Mouse (Mus musculus) midbrain, embryonic 12.5 days (tissue): ENCODE data around the gene Gm49416. TPM values are rescaled to one million over a fixed set of nuclear protein-coding genes. Genes with fewer than 3 reads are reported as not detected.

ENCODE experiments used
- ATAC-seq: fragments of 200-750 bp; cut with Nextera tagmentation; 2 replicates; pipeline ENCODE4 v1.8.0; 2017; ENCODE audit warnings: low read depth, moderate TSS enrichment, moderate library complexity; ENCODE audit not compliant: low FRiP score
- H3K27ac ChIP-seq: fragments of 300-500 bp; sonication (generic); replicated peaks from 2 replicates; pipeline ENCODE4 v1.5.1; 2016; ENCODE audit warnings: mild to moderate bottlenecking
- H3K27me3 ChIP-seq: fragments of 300-500 bp; sonication (generic); 2 replicates; pipeline ENCODE4 v1.6.1; 2016; ENCODE audit warnings: mild to moderate bottlenecking
- H3K36me3 ChIP-seq: fragments of 300-500 bp; sonication (generic); 2 replicates; pipeline ENCODE4 v1.6.1; 2016
- H3K4me1 ChIP-seq: fragments of 300-500 bp; sonication (generic); 2 replicates; pipeline ENCODE4 v1.6.1; 2016
- H3K4me2 ChIP-seq: fragments of 300-500 bp; sonication (generic); replicated peaks from 2 replicates; pipeline ENCODE4 v1.6.1; 2016; ENCODE audit warnings: mild to moderate bottlenecking, moderate library complexity
- H3K4me3 ChIP-seq: fragments of 300-500 bp; sonication (generic); 2 replicates; pipeline ENCODE4 v1.5.1; 2016; ENCODE audit warnings: mild to moderate bottlenecking
- H3K9ac ChIP-seq: fragments of 300-500 bp; sonication (generic); replicated peaks from 2 replicates; pipeline ENCODE4 v1.6.1; 2016; ENCODE audit warnings: mild to moderate bottlenecking, moderate library complexity
- H3K9me3 ChIP-seq: fragments of 300-500 bp; sonication (generic); 2 replicates; pipeline ENCODE4 v1.6.1; 2016; ENCODE audit warnings: mild to moderate bottlenecking
- WGBS: fragments of 180-500 bp; shearing (Covaris S2); methylation state at CpG from one replicate; pipeline ENCODE4 v1.1.7; 2016; 5-methylcytosine and 5-hydroxymethylcytosine counted together
- polyA plus RNA-seq: library from polyadenylated mRNA; unstranded; fragments of >200 nt; fragmentation: Nextera tagmentation; extraction: Ambion mirVana; gene quantifications from 2 replicates; pipeline ENCODE4 v1.2.1, GENCODE M21; 2016

Gm49416 gene
- polyA plus RNA-seq: not detected in 2 replicates

DNA sequence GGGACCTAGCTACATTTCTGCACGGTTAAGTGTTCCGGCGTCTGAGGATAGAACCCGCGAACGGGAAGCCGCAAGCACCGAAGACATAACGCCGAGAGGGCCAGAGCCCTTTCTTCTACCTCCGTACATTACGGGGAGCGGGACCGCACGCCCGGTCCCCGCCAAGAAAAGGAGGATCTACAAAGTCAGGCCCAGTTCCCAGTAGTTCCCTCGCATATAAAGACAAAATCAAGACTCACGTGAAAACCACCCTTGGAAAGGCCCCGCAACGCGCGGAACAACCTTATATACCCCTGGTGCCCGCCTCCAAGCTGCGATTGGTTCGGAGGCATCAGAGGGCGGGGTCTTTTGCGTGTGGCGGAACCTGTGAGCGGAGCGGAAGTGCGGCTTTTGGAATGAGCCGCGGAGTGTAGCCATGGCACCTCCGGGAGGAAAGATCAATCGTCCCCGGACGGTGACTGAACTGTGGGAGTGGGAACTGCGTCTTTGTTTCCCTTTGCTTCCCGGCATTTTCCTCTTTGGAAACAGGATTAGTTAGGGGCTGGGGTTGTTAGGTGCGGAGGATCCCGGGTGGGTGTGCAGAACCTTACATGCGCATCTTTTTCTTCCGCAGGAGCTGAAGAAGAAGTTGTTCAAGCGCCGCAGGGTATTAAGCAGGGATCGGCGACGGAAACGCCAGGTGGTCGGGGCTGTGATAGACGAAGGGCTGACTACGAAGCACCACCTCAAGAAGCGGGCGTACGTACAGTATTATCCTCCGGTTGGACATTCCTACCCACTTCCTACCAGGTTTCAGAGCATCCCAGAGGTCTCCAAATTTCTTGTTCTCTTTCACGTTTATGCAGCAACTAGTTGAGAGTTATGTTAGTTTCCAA lies at the start of gene Gm49416, which contains the start of gene 1810009A15Rik:
Gene Gm49416 (plus strand): TSS at position 416 of the 875 bp plus-strand sequence.
Gene 1810009A15Rik (plus strand): TSS at position 343 of the 875 bp plus-strand sequence.
- H3K27me3 ChIP-seq: no peaks in the 10 kb centered on the region
- WGBS: under 1% methylated on average over 58 of the region's 58 CpGs
- H3K4me1 ChIP-seq: peaks cover 25% of the 10 kb centered on the region
- peaks cover 16% of the 10 kb centered on the region for H3K36me3 ChIP-seq
- peak; percentile 96 for ATAC-seq
- peak within 1 kb of the TSS; percentile 75 for H3K4me2 ChIP-seq
- peak within 1 kb of the TSS; percentile 81 for H3K9ac ChIP-seq
- H3K4me3 ChIP-seq: peak within 1 kb of the TSS; percentile 67
- H3K9me3 ChIP-seq: no peaks in the 10 kb centered on the region
- H3K27ac ChIP-seq: peak within 1 kb of the TSS; percentile 85

- 33% methylated on average over 11 of the region's 11 CpGs for WGBS
- Histone ChIP-seq H3K36me3 (peaks cover 35% of the 10 kb centered on the region), H3K9ac (peak within 1 kb of the TSS; percentile 82), H3K9me3 (no peaks in the 10 kb centered on the region), H3K27ac (peak within 1 kb of the TSS; percentile 97), H3K4me2 (peak within 1 kb of the TSS; percentile 73), H3K4me3 (peak within 1 kb of the TSS; percentile 59), H3K4me1 (peaks cover 28% of the 10 kb centered on the region), H3K27me3 (no peaks in the 10 kb centered on the region)
- peak; percentile 84 for ATAC-seq
These were observed 49.4 kb upstream of the Gm49416 start, which contains the start of gene Gng3 for GRCm38 (mm10) chr19:8839103-8839907. TSS of gene Gng3 (minus strand) at chr19:8839194.

- WGBS: 17% methylated on average over 29 of the region's 29 CpGs
- peak overlapping the region; percentile 59 for H3K4me3 ChIP-seq
- H3K4me1 ChIP-seq: peaks cover 28% of the 10 kb centered on the region
- ATAC-seq: peak; percentile 42
- no peaks in the 10 kb centered on the region for H3K9me3 ChIP-seq
- H3K9ac ChIP-seq: peak overlapping the region; percentile 72
- peak overlapping the region; percentile 97 for H3K27ac ChIP-seq
- H3K4me2 ChIP-seq: peak overlapping the region; percentile 73
- no peaks in the 10 kb centered on the region for H3K27me3 ChIP-seq
- H3K36me3 ChIP-seq: peaks cover 27% of the 10 kb centered on the region
These were observed 48.6 kb upstream of the Gm49416 start for GRCm38 (mm10) chr19:8839908-8840791.

GRCm38 (mm10) chr19:8841012-8841411 lies 47.7 kb upstream of the Gm49416 start:
- Histone ChIP-seq H3K4me1 (peaks cover 28% of the 10 kb centered on the region), H3K27ac (no peak overlapping the region), H3K36me3 (peaks cover 28% of the 10 kb centered on the region), H3K9ac (peak overlapping the region; percentile 72), H3K4me3 (peak overlapping the region; percentile 59), H3K4me2 (peak overlapping the region; percentile 73), H3K9me3 (no peaks in the 10 kb centered on the region), H3K27me3 (no peaks in the 10 kb centered on the region)
- 88% methylated on average over 7 of the region's 7 CpGs for WGBS
- ATAC-seq: no peak

- 87% methylated on average over 6 of the region's 6 CpGs for WGBS
- no peaks in the 10 kb centered on the region for H3K27me3 ChIP-seq
- no peak overlapping the region for H3K9ac ChIP-seq
- H3K4me3 ChIP-seq: no peak overlapping the region
- no peak overlapping the region for H3K27ac ChIP-seq
- ATAC-seq: no peak
- peaks cover 48% of the 10 kb centered on the region for H3K36me3 ChIP-seq
- peaks cover 28% of the 10 kb centered on the region for H3K4me1 ChIP-seq
- H3K9me3 ChIP-seq: no peaks in the 10 kb centered on the region
- no peak overlapping the region for H3K4me2 ChIP-seq
These were observed 45.8 kb upstream of the Gm49416 start for GRCm38 (mm10) chr19:8842961-8843360.

GRCm38 (mm10) chr19:8844371-8845129 lies 44.2 kb upstream of the Gm49416 start:
- Histone ChIP-seq H3K4me3 (no peak overlapping the region), H3K4me1 (peaks cover 16% of the 10 kb centered on the region), H3K36me3 (peaks cover 59% of the 10 kb centered on the region), H3K27me3 (no peaks in the 10 kb centered on the region), H3K4me2 (no peak overlapping the region), H3K27ac (no peak overlapping the region), H3K9me3 (no peaks in the 10 kb centered on the region), H3K9ac (no peak overlapping the region)
- 57% methylated on average over 5 of the region's 5 CpGs for WGBS
- no peak for ATAC-seq

DNA sequence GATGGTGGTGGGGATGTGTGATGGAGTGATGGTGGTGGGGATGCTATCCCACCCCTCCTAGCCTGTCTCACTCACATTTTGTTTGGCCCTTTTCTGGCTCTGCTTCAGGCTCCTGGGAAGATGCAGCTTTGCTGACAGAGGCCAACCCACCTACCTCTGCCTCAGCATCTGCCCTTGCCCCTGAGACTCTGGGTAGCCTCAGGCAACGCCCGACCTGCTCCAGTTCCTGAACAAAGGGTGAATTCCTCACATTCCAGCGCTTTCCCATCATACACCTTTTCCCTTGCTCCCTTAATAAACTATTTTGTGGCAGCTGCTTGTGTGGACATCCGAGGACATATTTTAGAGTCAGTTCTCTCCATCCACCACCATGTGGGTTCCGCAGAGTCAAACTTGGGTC lies 40.4 kb upstream of the Gm49416 start:
- 79% methylated on average over 5 of the region's 5 CpGs for WGBS
- no peaks in the 10 kb centered on the region for H3K4me1 ChIP-seq
- ATAC-seq: no peak

GRCm38 (mm10) chr19:8850402-8850901 lies 38.3 kb upstream of the Gm49416 start, which contains the start of gene Lrrn4cl:
TSS of gene Lrrn4cl (plus strand) at chr19:8850768.
- Histone ChIP-seq H3K27me3 (no peaks in the 10 kb centered on the region), H3K9ac (no peak within 1 kb of the TSS), H3K27ac (no peak within 1 kb of the TSS), H3K4me3 (no peak within 1 kb of the TSS), H3K4me2 (no peak within 1 kb of the TSS), H3K9me3 (no peaks in the 10 kb centered on the region), H3K36me3 (peaks cover 36% of the 10 kb centered on the region), H3K4me1 (no peaks in the 10 kb centered on the region)
- no peak for ATAC-seq
- WGBS: 43% methylated on average over 7 of the region's 7 CpGs

More for the DNA sequence above, 40.4 kb upstream of the Gm49416 start:
- H3K27me3 ChIP-seq: no peaks in the 10 kb centered on the region
- no peak overlapping the region for H3K4me2 ChIP-seq
- no peak overlapping the region for H3K27ac ChIP-seq
- H3K36me3 ChIP-seq: peaks cover 40% of the 10 kb centered on the region
- no peak overlapping the region for H3K9ac ChIP-seq
- no peak overlapping the region for H3K4me3 ChIP-seq
- no peaks in the 10 kb centered on the region for H3K9me3 ChIP-seq

DNA sequence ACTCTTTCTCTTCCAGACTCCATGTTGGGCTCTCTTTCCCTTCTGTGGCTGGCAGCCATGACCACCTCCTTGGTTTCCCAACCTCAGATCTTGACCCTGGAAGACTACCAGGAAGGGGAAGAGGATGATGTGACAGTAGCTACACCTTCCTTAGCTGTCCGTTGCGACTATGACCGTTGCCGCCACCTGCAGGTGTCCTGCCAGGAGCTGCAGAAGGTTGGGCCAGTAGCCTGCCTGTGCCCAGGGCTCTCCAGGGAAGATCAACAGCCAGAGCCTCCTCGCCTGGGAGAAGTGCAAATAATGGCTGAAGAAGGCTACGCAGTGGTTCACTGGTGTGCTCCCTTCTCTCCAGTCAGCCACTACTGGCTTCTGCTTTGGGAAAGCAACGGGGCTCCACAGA lies 37.1 kb upstream of the Gm49416 start:
- Histone ChIP-seq H3K4me3 (no peak overlapping the region), H3K27me3 (0 out of 2 replicates have a peak, but pooled peaks cover 2% of the 10 kb centered on the region), H3K27ac (no peak overlapping the region), H3K9me3 (no peaks in the 10 kb centered on the region), H3K9ac (no peak overlapping the region), H3K4me1 (no peaks in the 10 kb centered on the region), H3K4me2 (no peak overlapping the region), H3K36me3 (peaks cover 24% of the 10 kb centered on the region)
- 60% methylated on average over 7 of the region's 7 CpGs for WGBS
- ATAC-seq: no peak

- no peak for ATAC-seq
- no peak overlapping the region for H3K4me2 ChIP-seq
- H3K9me3 ChIP-seq: no peaks in the 10 kb centered on the region
- H3K4me1 ChIP-seq: no peaks in the 10 kb centered on the region
- H3K27ac ChIP-seq: no peak overlapping the region
- WGBS: 58% methylated on average over 10 of the region's 10 CpGs
- no peak overlapping the region for H3K4me3 ChIP-seq
- H3K9ac ChIP-seq: no peak overlapping the region
- peaks cover 17% of the 10 kb centered on the region for H3K36me3 ChIP-seq
- 0 out of 2 replicates have a peak, but pooled peaks cover 2% of the 10 kb centered on the region for H3K27me3 ChIP-seq
These were observed 36.3 kb upstream of the Gm49416 start for GRCm38 (mm10) chr19:8852236-8852928.
